Mouse (Mus musculus) heart, postnatal 14 days (tissue): ENCODE results near the gene Usp25. TPM values are rescaled to one million over a fixed set of nuclear protein-coding genes. Genes with fewer than 3 reads are reported as not detected.

Source experiments
- DNase-seq, 2 experiments: peaks; one replicate each; pipeline ENCODE4 v3.0.0; 2021 to 2022
- intact Hi-C: fragments of 180-260 bp; cut with DNase I; formaldehyde crosslinking; loops from one replicate; pipeline ENCODE4 v1.15.1; 2025
- total RNA-seq, 2 experiments: library from RNA; stranded (reverse); gene quantifications; 2 replicates each; pipeline ENCODE4 v1.2.3; 2021

The Usp25 gene
- total RNA-seq, 2 experiments from 2014 or later = 72.0 to 78.6 TPM

- intact Hi-C loops = loop anchor here (5.0 kb wide), 1 partner anchor 53 kb away; no protein-coding TSS in a partner anchor
- DNase-seq = peak; percentile 68 to 75
These were observed 15.3 kb downstream of the Usp25 start for GRCm38 (mm10) chr16:77028687-77029417.

DNA sequence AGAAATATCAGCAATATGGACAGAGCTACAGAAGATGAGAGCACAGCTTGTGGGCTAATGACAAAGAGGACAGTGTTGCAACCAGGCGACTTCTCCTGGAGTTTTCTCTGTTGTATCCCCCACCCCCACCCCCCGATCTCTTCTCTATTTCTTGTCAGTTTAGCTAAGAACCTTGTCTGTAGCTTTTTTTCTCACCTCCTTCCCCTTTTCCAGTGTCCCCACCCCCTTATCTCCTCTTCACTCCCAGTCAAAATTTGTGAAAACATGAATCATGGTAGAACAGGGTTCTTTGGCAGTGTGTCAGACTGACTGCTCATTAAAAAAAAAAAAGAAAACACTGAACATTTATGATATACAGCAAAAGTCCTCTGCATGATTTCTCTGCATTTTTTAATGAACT lies 16.9 kb downstream of the Usp25 start:
- intact Hi-C loops = no loop called here

GRCm38 (mm10) chr16:77034329-77034728 lies 20.8 kb downstream of the Usp25 start:
- no peak for DNase-seq
- intact Hi-C loops = no loop called here

More for the DNA sequence above, 16.9 kb downstream of the Usp25 start:
- DNase-seq = no peak

DNA sequence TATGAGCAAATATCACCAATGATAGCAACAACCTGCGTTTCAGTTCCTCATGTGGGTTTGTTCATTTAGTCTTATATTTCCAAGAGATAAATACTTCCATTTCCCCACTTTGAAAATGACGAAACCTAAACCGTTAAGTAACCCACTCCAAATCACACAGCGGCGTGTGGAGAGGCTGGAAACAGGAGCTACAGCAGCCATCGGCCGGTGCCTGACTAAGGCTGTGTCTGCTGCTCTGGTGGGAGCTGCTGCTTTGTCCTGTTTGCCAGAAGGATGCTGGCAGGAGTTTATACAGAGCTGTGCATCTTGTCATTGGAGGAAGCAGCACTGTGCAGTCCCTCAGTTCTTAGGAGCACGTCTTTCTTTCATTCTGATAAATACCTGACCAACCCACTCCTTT lies 21.2 kb downstream of the Usp25 start:
- no peak for DNase-seq
- intact Hi-C loops = no loop called here

DNA sequence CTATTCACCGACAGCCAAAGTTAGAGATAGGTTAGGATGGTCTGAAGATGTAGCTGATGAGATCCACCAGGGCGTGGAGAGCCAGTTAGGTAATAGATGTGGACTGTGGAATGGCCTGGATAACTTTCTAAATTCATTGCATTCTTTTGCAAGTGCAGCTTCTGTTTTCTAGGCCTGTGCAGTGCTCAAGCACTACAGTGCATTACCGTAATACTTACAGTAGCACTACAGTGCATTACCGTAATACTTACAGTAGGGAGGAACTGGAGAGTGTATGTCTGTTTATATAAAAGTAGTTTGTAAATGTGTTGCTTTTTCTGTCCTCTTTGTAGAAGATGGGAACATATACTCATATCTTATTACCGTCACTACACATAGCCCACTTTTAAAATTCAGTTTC lies 28.1 kb downstream of the Usp25 start:
- intact Hi-C loops = no loop called here
- no peak for DNase-seq

GRCm38 (mm10) chr16:77043499-77043898 lies 30.0 kb downstream of the Usp25 start:
- no peak for DNase-seq
- intact Hi-C loops = no loop called here

GRCm38 (mm10) chr16:77054184-77054583 lies 40.7 kb downstream of the Usp25 start:
- intact Hi-C loops = no loop called here
- DNase-seq = no peak

- no peak for DNase-seq
- intact Hi-C loops = loop anchor here (5.0 kb wide), 1 partner anchor 38 kb away; no protein-coding TSS in a partner anchor
These were observed 42.1 kb downstream of the Usp25 start for GRCm38 (mm10) chr16:77055519-77056159.

DNA sequence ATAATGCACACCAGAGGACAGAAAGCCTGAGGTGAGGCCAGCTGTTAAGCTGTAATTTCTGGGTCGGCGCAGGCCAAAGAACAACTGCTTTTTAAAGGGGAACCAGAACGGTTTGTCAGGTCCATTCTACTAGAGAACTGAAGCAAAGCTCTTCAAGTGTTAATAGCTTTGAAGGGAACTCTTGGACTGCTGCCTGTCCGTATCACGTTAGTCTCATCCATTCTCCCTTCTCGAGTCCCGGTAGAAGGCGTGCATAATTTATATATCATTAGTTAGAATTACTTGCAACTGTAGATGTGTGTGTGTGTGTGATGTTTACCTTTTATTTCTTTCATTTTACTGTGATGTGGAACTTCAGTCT lies 42.6 kb downstream of the Usp25 start:
- no peak for DNase-seq
- intact Hi-C loops = loop anchor here (5.0 kb wide), 1 partner anchor 39 kb away; no protein-coding TSS in a partner anchor

DNA sequence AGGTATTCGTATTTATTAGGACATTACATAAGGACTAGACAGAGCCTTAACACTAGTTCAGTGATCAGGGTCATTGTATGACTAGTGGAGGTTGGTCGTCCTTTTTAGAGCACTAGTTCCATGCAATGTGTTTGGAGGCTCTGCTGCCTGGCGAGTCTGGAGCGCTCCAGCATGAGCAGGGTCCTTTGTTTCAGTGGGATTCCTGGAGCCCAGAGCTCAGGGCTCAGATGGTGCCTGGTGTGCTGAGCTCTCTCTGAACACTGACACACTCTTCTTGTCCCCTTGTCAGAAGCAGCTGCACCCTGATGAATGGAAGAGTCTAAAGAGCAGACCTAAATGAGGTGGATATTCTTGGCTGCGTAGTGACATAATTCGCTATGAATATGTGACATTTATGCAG lies 45.1 kb downstream of the Usp25 start:
- intact Hi-C loops = loop anchor here (5.0 kb wide), 1 partner anchor 41 kb away; no protein-coding TSS in a partner anchor
- DNase-seq = no peak

DNA sequence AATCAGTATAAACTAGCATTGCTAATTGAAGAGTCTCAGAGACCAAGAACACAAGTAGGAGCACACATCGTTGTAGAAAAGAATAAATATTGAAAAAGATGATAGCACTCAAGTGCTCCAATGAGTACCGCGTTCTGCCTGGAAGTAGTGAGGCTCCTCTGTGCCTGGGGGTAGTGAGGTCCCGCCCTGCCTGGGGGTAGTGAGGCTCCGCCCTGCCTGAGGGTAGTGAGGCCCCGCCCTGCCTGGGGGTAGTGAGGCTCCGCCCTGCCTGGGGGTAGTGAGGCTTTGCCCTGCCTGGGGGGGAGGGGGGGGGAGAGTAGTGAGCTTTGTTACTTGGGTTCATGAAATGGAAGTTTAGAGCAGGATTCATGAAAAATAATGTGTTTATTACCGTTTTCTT lies 46.7 kb downstream of the Usp25 start:
- intact Hi-C loops = no loop called here
- DNase-seq = peak; percentile 25 to 30

- no peak for DNase-seq
- intact Hi-C loops = no loop called here
These were observed 50.4 kb downstream of the Usp25 start for GRCm38 (mm10) chr16:77063916-77064315.

- no peak for DNase-seq
- intact Hi-C loops = no loop called here
These were observed 63.6 kb downstream of the Usp25 start for GRCm38 (mm10) chr16:77076954-77077735.

DNA sequence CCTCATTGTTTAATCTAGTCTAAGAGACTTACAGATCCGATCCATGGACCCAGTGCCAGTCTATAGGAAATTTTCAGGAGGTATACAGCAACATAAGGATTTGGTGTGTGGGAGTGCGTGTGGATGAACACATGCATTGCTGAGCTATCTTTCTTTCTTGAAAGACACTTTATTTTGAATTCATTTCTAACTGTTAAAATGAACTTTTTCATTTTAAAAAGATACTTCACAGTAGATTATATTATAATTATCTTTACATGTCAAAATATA lies 64.2 kb downstream of the Usp25 start:
- DNase-seq = no peak
- intact Hi-C loops = no loop called here

DNA sequence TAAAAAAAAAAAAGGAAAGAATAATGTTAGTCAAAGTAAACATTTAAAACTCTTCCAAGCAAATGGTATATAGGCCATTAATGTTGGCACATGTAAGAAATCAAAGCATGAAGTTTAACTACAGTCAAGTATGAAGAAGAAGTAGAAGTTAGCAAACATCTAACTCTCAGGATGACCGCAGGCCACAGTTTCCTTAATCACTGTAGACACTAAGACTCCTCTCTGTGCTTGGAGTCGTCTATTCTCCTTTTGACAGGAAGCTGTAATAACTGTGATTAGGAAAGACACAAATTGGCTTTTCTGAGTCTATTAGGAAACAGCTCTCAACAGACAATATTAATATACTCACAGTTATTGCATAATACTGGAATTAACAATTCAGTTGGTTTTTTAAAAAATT lies 70.6 kb downstream of the Usp25 start:
- DNase-seq = no peak
- intact Hi-C loops = loop anchor here (5.0 kb wide), 1 partner anchor 57 kb away; no protein-coding TSS in a partner anchor

DNA sequence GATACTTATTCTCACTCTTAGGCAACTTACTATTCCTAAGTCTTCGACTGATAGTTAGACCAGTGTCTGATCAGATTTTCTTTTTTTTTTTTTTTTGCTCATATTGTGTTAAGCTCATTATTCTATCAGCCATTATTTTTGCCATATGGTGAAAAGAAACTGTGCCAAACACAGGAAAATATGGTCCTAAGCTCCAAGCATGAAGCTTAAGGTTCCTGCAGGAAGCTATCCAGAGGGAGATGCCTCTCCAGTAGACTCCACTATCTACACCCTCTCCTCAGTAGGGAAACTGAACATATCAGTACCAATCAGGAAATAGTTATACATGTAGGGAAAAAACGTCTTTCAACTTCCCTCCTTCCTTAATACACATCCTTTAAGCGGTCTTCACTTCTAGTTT lies 76.3 kb downstream of the Usp25 start:
- intact Hi-C loops = no loop called here

GRCm38 (mm10) chr16:77093526-77093925 lies 80.0 kb downstream of the Usp25 start:
- intact Hi-C loops = no loop called here
- DNase-seq = peak; percentile 21 to 23

More for the DNA sequence above, 76.3 kb downstream of the Usp25 start:
- DNase-seq = no peak

- intact Hi-C loops = no loop called here
- DNase-seq = no peak
These were observed 81.6 kb downstream of the Usp25 start for GRCm38 (mm10) chr16:77095017-77095551.

DNA sequence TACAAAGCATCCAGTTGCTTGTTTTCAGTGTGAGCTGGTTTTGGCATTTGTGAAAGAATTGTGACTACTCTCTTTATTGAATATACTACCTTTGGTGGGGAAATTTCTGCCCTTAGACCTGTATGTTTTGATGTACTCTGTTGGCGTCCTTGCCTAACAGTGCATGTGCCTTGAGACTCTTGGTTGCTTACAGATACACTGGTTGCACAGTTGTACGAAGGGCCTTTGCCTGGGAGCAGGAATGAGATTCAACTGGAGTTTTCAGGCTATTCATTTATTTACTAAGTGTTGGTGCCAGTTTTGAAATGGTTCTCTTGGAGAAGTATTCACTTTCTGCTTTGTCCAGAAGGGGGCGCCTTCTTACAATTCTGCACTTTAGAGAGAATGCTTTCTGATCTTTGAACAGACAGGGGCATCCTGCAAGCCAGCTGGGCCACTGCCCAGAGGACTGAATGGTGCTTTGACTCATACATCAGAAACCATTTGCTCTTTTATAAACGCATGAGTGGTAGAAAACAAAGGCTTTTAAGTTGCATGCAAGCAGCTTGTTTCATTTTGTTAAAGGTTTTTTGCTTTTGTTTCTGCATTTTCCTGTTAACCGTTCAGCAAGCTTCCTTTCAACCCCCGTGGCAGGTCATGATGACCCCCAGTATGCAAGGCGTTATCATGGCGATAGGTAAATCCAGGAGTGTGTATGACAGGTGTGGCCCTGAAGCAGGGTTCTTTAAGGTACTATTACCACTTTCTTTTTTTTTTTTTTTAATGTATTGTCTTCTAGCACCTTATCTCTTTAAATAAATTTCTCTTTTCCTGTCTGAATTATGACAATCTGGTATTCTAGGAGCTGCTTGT lies 85.7 kb downstream of the Usp25 start:
- DNase-seq = peak; percentile 63 to 81
- intact Hi-C loops = no loop called here

DNA sequence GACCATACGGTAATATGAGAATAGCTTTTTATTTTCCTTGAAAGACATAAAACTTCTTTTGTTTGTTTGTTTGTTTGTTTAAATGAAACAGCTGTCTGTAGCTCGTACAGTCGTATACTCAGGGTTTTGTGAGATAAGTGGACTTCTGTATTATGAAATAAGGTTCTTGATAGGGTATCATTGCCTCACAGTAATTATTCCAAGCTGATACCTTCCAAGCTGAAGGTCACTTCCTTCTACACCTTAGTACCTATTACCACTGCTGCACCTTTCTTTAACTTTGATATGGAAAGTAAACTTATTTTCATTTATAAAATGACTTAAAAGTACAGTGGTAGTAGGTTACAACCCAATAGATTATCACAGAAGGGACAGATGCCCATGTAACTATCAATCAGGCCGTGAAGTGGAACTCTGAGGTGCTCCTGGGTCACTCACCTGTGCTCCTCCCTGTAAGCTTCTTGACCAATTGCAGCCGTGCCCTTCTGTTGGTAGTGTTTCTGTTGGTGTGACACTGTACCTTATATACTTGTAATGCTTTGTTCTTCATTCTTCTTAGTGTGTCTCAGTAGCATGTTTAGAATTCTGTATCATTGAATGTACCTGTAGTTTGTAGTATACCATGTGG lies 90.2 kb downstream of the Usp25 start:
- intact Hi-C loops = no loop called here
- no peak for DNase-seq
